Mouse (Mus musculus) intestine, embryonic 15.5 days (tissue): ENCODE measurements around the gene Cebpb. TPM values are rescaled to one million over a fixed set of nuclear protein-coding genes. Genes with fewer than 3 reads are reported as not detected.

Source experiments
- ATAC-seq: fragments of 200-750 bp; cut with Nextera tagmentation; 2 replicates; pipeline ENCODE4 v1.8.0; 2017; ENCODE audit warnings: moderate TSS enrichment, moderate library complexity
- H3K27ac ChIP-seq: fragments of 300-500 bp; sonication (generic); 2 replicates; pipeline ENCODE4 v1.5.1; 2015; ENCODE audit warnings: mild to moderate bottlenecking, inconsistent platforms
- H3K27me3 ChIP-seq: fragments of 300-500 bp; sonication (generic); replicated peaks from 2 replicates; pipeline ENCODE4 v1.6.1; 2015; ENCODE audit warnings: inconsistent platforms
- H3K36me3 ChIP-seq: fragments of 300-500 bp; sonication (generic); 2 replicates; pipeline ENCODE4 v1.6.1; 2015; ENCODE audit warnings: inconsistent platforms
- H3K4me1 ChIP-seq: fragments of 300-500 bp; sonication (generic); replicated peaks from 2 replicates; pipeline ENCODE4 v1.6.1; 2015; ENCODE audit warnings: inconsistent platforms
- H3K4me2 ChIP-seq: fragments of 300-500 bp; sonication (generic); replicated peaks from 2 replicates; pipeline ENCODE4 v1.6.1; 2015; ENCODE audit warnings: mild to moderate bottlenecking, inconsistent platforms
- H3K4me3 ChIP-seq: fragments of 300-500 bp; sonication (generic); replicated peaks from 2 replicates; pipeline ENCODE4 v1.5.1; 2015; ENCODE audit warnings: inconsistent platforms
- H3K9ac ChIP-seq: fragments of 300-500 bp; sonication (generic); 2 replicates; pipeline ENCODE4 v1.6.1; 2015; ENCODE audit warnings: inconsistent platforms
- H3K9me3 ChIP-seq: fragments of 300-500 bp; sonication (generic); 2 replicates; pipeline ENCODE4 v1.6.1; 2016; ENCODE audit warnings: inconsistent platforms
- WGBS: fragments of 180-500 bp; shearing (Covaris S2); methylation state at CpG from one replicate; pipeline ENCODE4 v1.1.7; 2015; 5-methylcytosine and 5-hydroxymethylcytosine counted together
- polyA plus RNA-seq: library from polyadenylated mRNA; unstranded; fragments of >200 nt; fragmentation: Nextera tagmentation; extraction: Ambion mirVana; gene quantifications from 2 replicates; pipeline ENCODE4 v1.2.1, GENCODE M21; 2015

Gene Cebpb
- polyA plus RNA-seq, 1 experiment from 2014 or later: 24.3 TPM

DNA sequence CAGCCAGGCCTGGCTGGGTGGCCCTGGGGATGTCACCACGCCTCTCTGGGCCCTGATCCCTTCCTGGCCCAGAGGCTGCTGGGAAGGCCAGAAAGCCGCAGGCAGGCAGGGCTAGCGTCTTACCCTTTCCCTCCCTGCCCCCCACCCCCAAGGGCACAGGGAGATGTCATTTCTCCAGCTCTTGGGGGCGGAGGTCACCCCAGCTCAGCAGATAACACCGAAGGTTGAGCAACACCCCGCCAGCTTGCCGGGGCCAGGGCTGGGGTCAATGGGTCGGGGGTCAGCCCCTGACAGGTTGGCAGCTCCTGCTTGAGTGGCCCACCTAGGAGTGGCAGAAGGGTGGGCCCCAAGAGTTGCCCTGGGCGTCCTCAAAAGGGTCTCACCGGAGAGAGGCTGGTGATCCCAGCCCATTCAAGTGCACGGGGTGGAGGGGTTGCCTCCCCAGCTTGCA is 1.0 kb upstream of the Cebpb start:
- peak; percentile 12; the same call in 1 of the 2 replicates for ATAC-seq
- H3K4me1 ChIP-seq: peaks cover 22% of the 10 kb centered on the region
- 47% methylated on average over 11 of the region's 11 CpGs for WGBS
- H3K9ac ChIP-seq: no peak overlapping the region
- H3K9me3 ChIP-seq: no peaks in the 10 kb centered on the region
- H3K27me3 ChIP-seq: no peaks in the 10 kb centered on the region
- 0 out of 2 replicates have a peak overlapping the region, but pooled peaks have one; percentile 7 for H3K4me2 ChIP-seq
- H3K36me3 ChIP-seq: no peaks in the 10 kb centered on the region
- H3K27ac ChIP-seq: peak overlapping the region; percentile 91; the same call in 1 of the 2 replicates
- H3K4me3 ChIP-seq: no peak overlapping the region

DNA sequence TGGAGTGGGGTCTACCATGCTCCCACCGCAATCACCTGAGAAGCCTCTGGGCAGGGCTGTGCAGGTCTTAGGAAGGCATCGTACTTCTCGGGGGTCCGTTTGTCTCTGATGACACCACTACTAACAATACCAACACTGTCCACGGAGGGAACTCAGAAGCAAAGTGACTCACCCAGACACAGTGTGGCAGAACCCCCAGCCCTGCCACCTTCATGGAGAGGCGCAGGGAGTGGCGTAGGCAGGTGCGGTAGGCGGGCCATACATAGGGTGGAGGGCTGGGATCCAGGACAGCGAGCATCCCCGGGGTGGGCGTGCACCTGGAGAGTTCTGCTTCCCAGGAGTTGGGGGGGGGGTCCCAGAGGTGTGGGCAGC is 603 bp upstream of the Cebpb start:
- Histone ChIP-seq H3K27me3 (no peaks in the 10 kb centered on the region), H3K4me1 (peaks cover 22% of the 10 kb centered on the region), H3K9me3 (no peaks in the 10 kb centered on the region), H3K4me2 (peak overlapping the region; percentile 93), H3K27ac (peak overlapping the region; percentile 91; the same call in 1 of the 2 replicates), H3K36me3 (no peaks in the 10 kb centered on the region), H3K4me3 (peak overlapping the region; percentile 81), H3K9ac (peak overlapping the region; percentile 87; the same call in 1 of the 2 replicates)
- ATAC-seq: peak; percentile 54
- 17% methylated on average over 12 of the region's 12 CpGs for WGBS

DNA sequence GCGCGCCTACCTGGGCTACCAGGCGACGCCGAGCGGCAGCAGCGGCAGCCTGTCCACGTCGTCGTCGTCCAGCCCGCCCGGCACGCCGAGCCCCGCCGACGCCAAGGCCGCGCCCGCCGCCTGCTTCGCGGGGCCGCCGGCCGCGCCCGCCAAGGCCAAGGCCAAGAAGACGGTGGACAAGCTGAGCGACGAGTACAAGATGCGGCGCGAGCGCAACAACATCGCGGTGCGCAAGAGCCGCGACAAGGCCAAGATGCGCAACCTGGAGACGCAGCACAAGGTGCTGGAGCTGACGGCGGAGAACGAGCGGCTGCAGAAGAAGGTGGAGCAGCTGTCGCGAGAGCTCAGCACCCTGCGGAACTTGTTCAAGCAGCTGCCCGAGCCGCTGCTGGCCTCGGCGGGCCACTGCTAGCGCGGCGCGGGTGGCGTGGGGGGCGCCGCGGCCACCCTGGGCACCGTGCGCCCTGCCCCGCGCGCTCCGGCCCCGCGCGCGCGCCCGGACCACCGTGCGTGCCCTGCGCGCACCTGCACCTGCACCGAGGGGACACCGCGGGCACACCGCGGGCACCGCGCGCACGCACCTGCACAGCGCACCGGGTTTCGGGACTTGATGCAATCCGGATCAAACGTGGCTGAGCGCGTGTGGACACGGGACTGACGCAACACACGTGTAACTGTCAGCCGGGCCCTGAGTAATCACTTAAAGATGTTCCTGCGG is 945 bp downstream of the Cebpb start, which contains the start of gene Tmem189:
Gene Tmem189, minus strand, starts transcription at position 322 of the 718 bp plus-strand sequence.
- peak within 1 kb of the TSS; percentile 87 for H3K9ac ChIP-seq
- H3K27me3 ChIP-seq: no peaks in the 10 kb centered on the region
- no peaks in the 10 kb centered on the region for H3K9me3 ChIP-seq
- H3K36me3 ChIP-seq: 0 out of 2 replicates have a peak, but pooled peaks cover 3% of the 10 kb centered on the region
- H3K4me2 ChIP-seq: peak within 1 kb of the TSS; percentile 93
- peak within 1 kb of the TSS; percentile 91 for H3K27ac ChIP-seq
- H3K4me3 ChIP-seq: peak within 1 kb of the TSS; percentile 81
- H3K4me1 ChIP-seq: peaks cover 22% of the 10 kb centered on the region
- ATAC-seq: peak; percentile 12
- WGBS: under 1% methylated on average over 99 of the region's 99 CpGs

DNA sequence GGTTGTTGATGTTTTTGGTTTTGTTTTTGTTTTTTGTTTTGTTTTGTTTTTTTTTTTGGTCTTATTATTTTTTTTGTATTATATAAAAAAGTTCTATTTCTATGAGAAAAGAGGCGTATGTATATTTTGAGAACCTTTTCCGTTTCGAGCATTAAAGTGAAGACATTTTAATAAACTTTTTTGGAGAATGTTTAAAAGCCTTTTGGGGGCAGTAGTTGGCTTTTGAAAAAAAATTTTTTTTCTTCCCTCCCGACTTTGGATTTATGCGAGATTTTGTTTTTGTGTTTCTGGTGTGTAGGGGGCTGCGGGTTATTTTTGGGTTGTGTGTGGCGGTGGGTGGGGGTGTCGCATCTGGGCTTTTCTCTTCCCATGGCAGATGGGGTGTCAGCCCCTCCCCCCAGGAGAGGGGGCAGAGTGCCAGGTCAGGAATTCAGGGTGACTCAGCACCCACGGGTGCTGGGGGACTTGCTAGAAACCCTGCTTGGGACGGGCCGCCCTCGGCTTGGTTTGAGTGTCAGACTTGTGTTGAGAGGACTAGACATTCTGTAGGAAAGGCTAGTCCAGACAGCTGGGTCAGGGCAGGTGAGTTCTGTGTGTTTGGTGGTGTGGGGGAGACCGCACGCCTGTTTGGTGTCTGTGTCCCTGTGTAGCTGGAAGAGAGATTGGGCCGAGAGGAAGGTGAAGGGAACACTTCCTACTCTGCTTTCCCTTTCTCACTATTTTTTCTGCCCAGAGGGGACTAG is 1.7 kb downstream of the Cebpb start:
- Histone ChIP-seq H3K27me3 (no peaks in the 10 kb centered on the region), H3K4me1 (peaks cover 22% of the 10 kb centered on the region), H3K4me3 (peak overlapping the region; percentile 81), H3K9me3 (no peaks in the 10 kb centered on the region), H3K9ac (peak overlapping the region; percentile 87), H3K27ac (0 out of 2 replicates have a peak overlapping the region, but pooled peaks have one; percentile 91), H3K4me2 (peak overlapping the region; percentile 93), H3K36me3 (0 out of 2 replicates have a peak, but pooled peaks cover 3% of the 10 kb centered on the region)
- ATAC-seq: no peak
- WGBS: 53% methylated on average over 15 of the region's 15 CpGs

DNA sequence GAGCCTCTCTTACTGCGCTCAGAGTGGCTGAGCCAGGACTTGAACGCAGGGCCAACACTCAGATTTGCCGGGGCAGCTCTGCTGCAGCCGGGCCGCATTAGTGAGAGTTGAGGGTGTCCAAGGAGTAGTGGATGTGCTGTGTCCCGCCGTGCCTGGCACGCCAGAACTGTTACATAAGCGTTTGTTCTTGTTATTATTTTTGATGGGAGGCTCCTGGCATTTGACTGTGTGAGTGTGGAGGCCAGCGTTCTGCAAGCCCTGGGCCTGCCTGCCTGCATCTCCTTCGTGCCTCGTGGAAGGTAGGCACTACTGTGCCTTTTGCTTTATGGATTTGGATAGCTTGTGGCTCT is 2.2 kb downstream of the Cebpb start:
- H3K4me1 ChIP-seq: peaks cover 22% of the 10 kb centered on the region
- peak overlapping the region; percentile 93 for H3K4me2 ChIP-seq
- H3K27me3 ChIP-seq: no peaks in the 10 kb centered on the region
- peak overlapping the region; percentile 56 for H3K9ac ChIP-seq
- H3K4me3 ChIP-seq: peak overlapping the region; percentile 81
- 85% methylated on average over 12 of the region's 12 CpGs for WGBS
- H3K9me3 ChIP-seq: no peaks in the 10 kb centered on the region
- H3K36me3 ChIP-seq: 0 out of 2 replicates have a peak, but pooled peaks cover 3% of the 10 kb centered on the region
- H3K27ac ChIP-seq: no peak overlapping the region
- no peak for ATAC-seq

DNA sequence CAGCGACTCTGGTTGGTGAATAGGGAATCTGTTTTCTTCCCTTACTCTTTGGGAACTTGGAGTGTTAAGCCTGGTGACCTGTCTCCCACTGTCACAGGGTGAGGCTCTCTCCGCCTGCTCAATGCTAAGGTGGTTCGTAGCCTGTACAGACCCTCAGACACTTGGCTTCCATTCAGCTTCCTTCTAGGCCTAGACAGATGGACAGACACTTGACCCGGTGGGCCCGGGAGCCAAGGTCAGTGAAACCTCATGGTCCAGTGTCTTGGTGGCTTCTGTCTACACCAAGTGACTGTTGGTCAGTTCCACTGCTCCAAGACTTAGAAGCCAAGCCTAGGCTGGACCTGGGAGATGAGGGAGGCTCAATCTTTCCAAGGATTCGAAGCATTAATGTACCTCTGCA is 2.7 kb downstream of the Cebpb start:
- peak overlapping the region; percentile 81; the same call in 1 of the 2 replicates for H3K4me3 ChIP-seq
- peaks cover 26% of the 10 kb centered on the region for H3K4me1 ChIP-seq
- H3K27me3 ChIP-seq: no peaks in the 10 kb centered on the region
- peak overlapping the region; percentile 56 for H3K9ac ChIP-seq
- WGBS: 92% methylated on average over 6 of the region's 6 CpGs
- ATAC-seq: no peak
- H3K4me2 ChIP-seq: peak overlapping the region; percentile 93
- H3K36me3 ChIP-seq: 0 out of 2 replicates have a peak, but pooled peaks cover 3% of the 10 kb centered on the region
- H3K27ac ChIP-seq: no peak overlapping the region
- no peaks in the 10 kb centered on the region for H3K9me3 ChIP-seq

DNA sequence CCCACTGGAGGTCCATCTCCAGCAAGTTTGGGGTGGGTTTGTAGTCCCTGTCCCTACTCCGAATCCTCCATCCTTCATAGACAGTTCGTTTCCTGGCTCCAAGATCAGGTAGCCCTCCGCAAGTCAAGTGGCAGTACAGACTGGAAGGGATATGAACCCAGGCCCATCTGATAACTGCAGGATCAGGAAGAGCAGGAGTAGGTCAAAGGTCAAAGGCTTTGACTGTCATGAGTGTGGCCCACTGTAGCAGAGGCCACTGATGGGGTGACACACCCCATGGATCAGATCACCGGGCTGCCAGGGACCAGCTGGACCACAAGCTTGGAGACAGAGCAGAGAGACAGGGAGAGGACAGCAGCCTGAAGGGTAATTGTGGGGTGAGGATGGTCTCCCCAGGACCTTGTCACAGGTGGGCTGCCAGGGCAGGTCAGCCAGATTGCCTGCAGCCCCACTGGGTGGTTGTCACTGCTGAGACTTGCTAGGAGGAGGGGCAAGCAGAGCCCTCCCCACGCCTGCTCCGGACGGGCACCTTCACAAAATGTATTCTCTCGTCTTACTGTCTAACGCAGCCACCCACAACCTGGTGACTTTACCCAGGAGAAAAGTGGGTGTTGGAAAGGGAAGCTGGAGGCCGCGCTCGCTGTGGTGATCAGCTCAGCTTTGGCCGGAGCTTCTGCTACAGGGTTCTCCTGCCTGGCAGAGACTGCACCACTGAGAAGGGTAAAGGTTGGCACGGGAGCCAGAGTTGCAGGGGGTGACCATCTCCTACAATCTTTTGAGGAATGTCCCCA is 3.4 kb downstream of the Cebpb start:
- Histone ChIP-seq H3K27ac (no peak overlapping the region), H3K36me3 (0 out of 2 replicates have a peak, but pooled peaks cover 3% of the 10 kb centered on the region), H3K9ac (no peak overlapping the region; the same call in 1 of the 2 replicates), H3K4me1 (peaks cover 26% of the 10 kb centered on the region), H3K27me3 (no peaks in the 10 kb centered on the region), H3K4me2 (peak overlapping the region; percentile 93), H3K9me3 (no peaks in the 10 kb centered on the region), H3K4me3 (no peak overlapping the region)
- 84% methylated on average over 14 of the region's 14 CpGs for WGBS
- ATAC-seq: no peak

DNA sequence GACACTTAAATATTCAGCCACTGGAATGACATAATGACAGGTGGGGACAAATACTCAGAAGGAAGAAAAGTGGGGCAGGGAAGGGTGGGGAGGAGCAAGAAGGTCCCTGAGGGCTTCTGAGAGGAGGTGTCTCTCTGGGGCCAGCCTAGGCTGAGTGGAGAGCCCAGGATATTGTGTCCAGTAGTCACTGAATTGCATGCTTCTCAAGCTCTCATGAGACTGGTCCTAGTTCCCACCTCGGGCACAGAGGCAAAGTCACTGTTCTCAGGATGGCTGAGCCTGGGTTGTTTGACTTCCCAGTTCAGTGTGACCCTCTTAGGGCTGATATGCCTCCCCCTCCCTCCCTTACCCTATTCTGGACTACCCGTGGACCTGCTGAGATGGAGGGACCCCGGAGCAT is 4.1 kb downstream of the Cebpb start:
- H3K27ac ChIP-seq: no peak overlapping the region

DNA sequence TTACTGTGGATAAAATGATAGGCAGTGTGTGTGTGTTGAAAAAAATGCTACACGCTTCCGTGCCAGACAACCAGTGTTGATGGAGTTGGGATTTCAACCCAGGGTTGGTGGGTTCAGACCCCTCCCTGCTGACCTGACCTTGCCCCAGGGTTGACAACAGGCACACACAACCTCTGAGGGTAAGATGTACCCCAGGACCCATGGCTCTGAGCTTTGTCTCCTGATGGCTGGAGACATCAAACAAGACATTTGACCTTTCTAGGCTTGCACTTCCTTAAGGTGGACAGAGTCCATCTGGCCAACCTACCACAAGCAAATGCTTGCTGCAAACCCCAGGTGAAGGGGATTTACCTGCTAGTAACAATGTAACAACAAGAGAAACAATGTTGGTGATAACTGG is 4.8 kb downstream of the Cebpb start:
- Histone ChIP-seq H3K27ac (no peak overlapping the region), H3K9ac (no peak overlapping the region), H3K4me2 (no peak overlapping the region), H3K9me3 (no peaks in the 10 kb centered on the region), H3K4me1 (peaks cover 21% of the 10 kb centered on the region), H3K27me3 (no peaks in the 10 kb centered on the region), H3K36me3 (0 out of 2 replicates have a peak, but pooled peaks cover 3% of the 10 kb centered on the region), H3K4me3 (no peak overlapping the region)
- 75% methylated on average over 2 of the region's 2 CpGs for WGBS
- ATAC-seq: no peak

More for the DNA sequence above, 4.1 kb downstream of the Cebpb start:
- Histone ChIP-seq H3K4me1 (peaks cover 24% of the 10 kb centered on the region), H3K4me3 (no peak overlapping the region), H3K36me3 (0 out of 2 replicates have a peak, but pooled peaks cover 3% of the 10 kb centered on the region), H3K9ac (no peak overlapping the region), H3K4me2 (no peak overlapping the region), H3K9me3 (no peaks in the 10 kb centered on the region), H3K27me3 (no peaks in the 10 kb centered on the region)
- ATAC-seq: no peak
- WGBS: 74% methylated on average over 3 of the region's 3 CpGs

DNA sequence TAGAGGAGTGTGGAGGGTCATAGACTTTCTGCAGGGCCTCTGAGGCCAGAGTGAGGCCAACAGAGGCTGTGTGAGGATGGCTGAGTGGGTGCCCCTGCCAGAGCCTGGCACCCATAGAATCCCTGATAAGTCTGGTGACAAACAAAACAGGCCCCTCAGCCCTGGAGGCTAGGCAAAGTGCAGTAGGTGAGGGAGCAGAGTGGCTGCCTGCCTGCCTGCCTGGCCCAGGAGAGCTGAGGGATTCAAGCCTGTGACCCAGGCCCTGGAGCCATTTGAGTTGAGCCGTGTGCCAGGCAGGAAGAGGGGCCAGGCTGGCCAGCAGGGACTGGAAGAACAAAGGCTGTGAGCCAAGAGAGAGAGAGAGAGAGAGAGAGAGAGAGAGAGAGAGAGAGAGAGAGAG is 5.5 kb downstream of the Cebpb start:
- Histone ChIP-seq H3K9me3 (no peaks in the 10 kb centered on the region), H3K36me3 (0 out of 2 replicates have a peak, but pooled peaks cover 3% of the 10 kb centered on the region), H3K27ac (no peak overlapping the region), H3K27me3 (no peaks in the 10 kb centered on the region), H3K4me3 (no peak overlapping the region), H3K4me1 (peaks cover 21% of the 10 kb centered on the region), H3K9ac (no peak overlapping the region), H3K4me2 (no peak overlapping the region)
- 75% methylated on average over 1 of the region's 1 CpGs for WGBS
- no peak for ATAC-seq

DNA sequence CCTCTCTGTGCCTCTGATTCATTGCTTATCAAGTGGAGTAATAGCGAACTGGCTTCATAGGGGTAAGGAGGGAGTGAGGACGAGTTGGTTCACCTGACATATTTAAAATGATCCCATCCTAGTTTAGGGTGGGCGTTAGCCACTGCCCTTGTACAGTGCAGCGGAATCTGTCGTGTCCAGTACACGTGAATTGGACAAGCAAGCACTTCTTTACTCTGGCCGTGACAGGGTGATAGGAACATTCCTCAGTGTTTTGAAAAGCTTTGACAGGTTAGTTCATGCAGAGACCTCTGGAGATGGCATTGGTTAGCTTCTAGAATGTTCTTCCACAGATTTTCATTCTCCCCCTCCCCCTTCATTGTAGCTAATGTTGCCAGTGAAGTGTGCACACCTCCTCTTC is 6.2 kb downstream of the Cebpb start:
- H3K36me3 ChIP-seq: 0 out of 2 replicates have a peak, but pooled peaks cover 3% of the 10 kb centered on the region
- WGBS: 91% methylated on average over 7 of the region's 7 CpGs
- H3K9ac ChIP-seq: no peak overlapping the region
- H3K4me1 ChIP-seq: peaks cover 21% of the 10 kb centered on the region
- no peaks in the 10 kb centered on the region for H3K9me3 ChIP-seq
- no peak overlapping the region for H3K4me2 ChIP-seq
- no peak overlapping the region for H3K4me3 ChIP-seq
- H3K27me3 ChIP-seq: no peaks in the 10 kb centered on the region
- no peak overlapping the region for H3K27ac ChIP-seq
- ATAC-seq: no peak
